Mouse (Mus musculus): ENCODE results near the gene Agk. TPM values are rescaled to one million over a fixed set of nuclear protein-coding genes. Genes with fewer than 3 reads are reported as not detected.

Gene Agk
- polyA plus RNA-seq, 1 experiment from 2014 or later, result 12.0 TPM

GRCm38 (mm10) chr6:40431356-40431755, 106.4 kb downstream of the Agk start:
- Histone ChIP-seq H3K4me3 (replicated peaks) (no peak overlapping the region), H3K27ac (replicated peaks) (no peak overlapping the region), H3K36me3 (replicated peaks) (no peaks in the 10 kb centered on the region), H3K9me3 (replicated peaks) (no peaks in the 10 kb centered on the region), H3K4me1 (replicated peaks) (peaks cover 18% of the 10 kb centered on the region), H3K4me2 (no peak overlapping the region), H3K9ac (no peak overlapping the region), H3K27me3 (peaks cover 41% of the 10 kb centered on the region)
- no peak for ATAC-seq (ENCODE audit: insufficient read depth)
- 29% methylated on average over 4 of the region's 4 CpGs for WGBS (ENCODE audit: insufficient replicate concordance)

GRCm38 (mm10) chr6:40431812-40432211, 106.8 kb downstream of the Agk start:
- Histone ChIP-seq H3K9me3 (replicated peaks) (no peaks in the 10 kb centered on the region), H3K4me3 (replicated peaks) (no peak overlapping the region), H3K27me3 (peaks cover 46% of the 10 kb centered on the region), H3K9ac (no peak overlapping the region), H3K4me1 (replicated peaks) (peaks cover 19% of the 10 kb centered on the region), H3K36me3 (replicated peaks) (no peaks in the 10 kb centered on the region), H3K4me2 (no peak overlapping the region), H3K27ac (replicated peaks) (no peak overlapping the region)
- ATAC-seq (ENCODE audit: insufficient read depth), result no peak

- H3K27me3 ChIP-seq, result peaks cover 54% of the 10 kb centered on the region
- H3K27ac ChIP-seq (replicated peaks), result no peak overlapping the region
- no peak overlapping the region for H3K9ac ChIP-seq
- H3K9me3 ChIP-seq (replicated peaks), result no peaks in the 10 kb centered on the region
- no peak overlapping the region for H3K4me3 ChIP-seq (replicated peaks)
- H3K4me1 ChIP-seq (replicated peaks), result peaks cover 19% of the 10 kb centered on the region
- 60% methylated on average over 17 of the region's 17 CpGs for WGBS (ENCODE audit: insufficient replicate concordance)
- no peak for ATAC-seq (ENCODE audit: insufficient read depth)
- H3K36me3 ChIP-seq (replicated peaks), result no peaks in the 10 kb centered on the region
- H3K4me2 ChIP-seq, result no peak overlapping the region
These were observed 107.6 kb downstream of the Agk start for GRCm38 (mm10) chr6:40432346-40433275.

- peaks cover 19% of the 10 kb centered on the region for H3K4me1 ChIP-seq (replicated peaks)
- 26% methylated on average over 7 of the region's 7 CpGs for WGBS (ENCODE audit: insufficient replicate concordance)
- H3K9ac ChIP-seq, result 0 out of 2 replicates have a peak overlapping the region, but pooled peaks have one; percentile 54
These were observed 109.7 kb downstream of the Agk start for GRCm38 (mm10) chr6:40434697-40435096.

GRCm38 (mm10) chr6:40435151-40436046, 110.4 kb downstream of the Agk start:
- H3K4me2 ChIP-seq, result peak overlapping the region; percentile 85
- no peak overlapping the region for H3K27ac ChIP-seq (replicated peaks)
- no peaks in the 10 kb centered on the region for H3K36me3 ChIP-seq (replicated peaks)
- H3K4me1 ChIP-seq (replicated peaks), result peaks cover 19% of the 10 kb centered on the region
- peak; percentile 67 for ATAC-seq (ENCODE audit: insufficient read depth)
- H3K4me3 ChIP-seq (replicated peaks), result peak overlapping the region; percentile 66
- H3K9me3 ChIP-seq (replicated peaks), result no peaks in the 10 kb centered on the region
- H3K9ac ChIP-seq, result peak overlapping the region; percentile 54; the same call in 1 of the 2 replicates
- peaks cover 65% of the 10 kb centered on the region for H3K27me3 ChIP-seq
- under 1% methylated on average over 70 of the region's 72 CpGs for WGBS (ENCODE audit: insufficient replicate concordance)

More at GRCm38 (mm10) chr6:40434697-40435096, 109.7 kb downstream of the Agk start:
- Histone ChIP-seq H3K4me3 (replicated peaks) (peak overlapping the region; percentile 66), H3K27ac (replicated peaks) (no peak overlapping the region), H3K36me3 (replicated peaks) (no peaks in the 10 kb centered on the region), H3K27me3 (peaks cover 62% of the 10 kb centered on the region), H3K9me3 (replicated peaks) (no peaks in the 10 kb centered on the region), H3K4me2 (peak overlapping the region; percentile 85)
- no peak for ATAC-seq (ENCODE audit: insufficient read depth)

GRCm38 (mm10) chr6:40436047-40436483, 111.1 kb downstream of the Agk start, which contains the start of gene E330009J07Rik:
Gene E330009J07Rik, minus strand, starts transcription at chr6:40436135.
- peak; percentile 82 for ATAC-seq (ENCODE audit: insufficient read depth)
- under 1% methylated on average over 38 of the region's 38 CpGs for WGBS (ENCODE audit: insufficient replicate concordance)

GRCm38 (mm10) chr6:40438936-40439335, 114.0 kb downstream of the Agk start, which contains the start of gene Wee2:
Gene Wee2, plus strand, starts transcription at chr6:40439088.
- peaks cover 13% of the 10 kb centered on the region for H3K4me1 ChIP-seq (replicated peaks)
- H3K9me3 ChIP-seq (replicated peaks), result no peaks in the 10 kb centered on the region
- peaks cover 71% of the 10 kb centered on the region for H3K27me3 ChIP-seq
- H3K27ac ChIP-seq (replicated peaks), result no peak within 1 kb of the TSS
- 53% methylated on average over 5 of the region's 5 CpGs for WGBS (ENCODE audit: insufficient replicate concordance)
- no peak for ATAC-seq (ENCODE audit: insufficient read depth)
- no peak within 1 kb of the TSS for H3K4me3 ChIP-seq (replicated peaks)
- H3K9ac ChIP-seq, result no peak within 1 kb of the TSS
- H3K36me3 ChIP-seq (replicated peaks), result no peaks in the 10 kb centered on the region
- no peak within 1 kb of the TSS for H3K4me2 ChIP-seq

More at GRCm38 (mm10) chr6:40436047-40436483, 111.1 kb downstream of the Agk start, which contains the start of gene E330009J07Rik:
- peak within 1 kb of the TSS; percentile 54; the same call in 1 of the 2 replicates for H3K9ac ChIP-seq
- H3K36me3 ChIP-seq (replicated peaks), result no peaks in the 10 kb centered on the region
- H3K4me3 ChIP-seq (replicated peaks), result peak within 1 kb of the TSS; percentile 66
- H3K9me3 ChIP-seq (replicated peaks), result no peaks in the 10 kb centered on the region
- H3K27me3 ChIP-seq, result peaks cover 70% of the 10 kb centered on the region
- peaks cover 17% of the 10 kb centered on the region for H3K4me1 ChIP-seq (replicated peaks)
- no peak within 1 kb of the TSS for H3K27ac ChIP-seq (replicated peaks)
- peak within 1 kb of the TSS; percentile 85 for H3K4me2 ChIP-seq

GRCm38 (mm10) chr6:40439731-40440130, 114.8 kb downstream of the Agk start:
- H3K4me2 ChIP-seq, result no peak overlapping the region
- H3K27me3 ChIP-seq, result peaks cover 66% of the 10 kb centered on the region
- no peak overlapping the region for H3K4me3 ChIP-seq (replicated peaks)
- WGBS (ENCODE audit: insufficient replicate concordance), result 18% methylated on average over 12 of the region's 12 CpGs
- H3K9me3 ChIP-seq (replicated peaks), result no peaks in the 10 kb centered on the region
- no peak overlapping the region for H3K9ac ChIP-seq
- no peak overlapping the region for H3K27ac ChIP-seq (replicated peaks)
- no peak for ATAC-seq (ENCODE audit: insufficient read depth)
- H3K4me1 ChIP-seq (replicated peaks), result peaks cover 12% of the 10 kb centered on the region
- no peaks in the 10 kb centered on the region for H3K36me3 ChIP-seq (replicated peaks)

GRCm38 (mm10) chr6:40441276-40441675, 116.3 kb downstream of the Agk start:
- H3K9me3 ChIP-seq (replicated peaks), result no peaks in the 10 kb centered on the region
- WGBS (ENCODE audit: insufficient replicate concordance), result 61% methylated on average over 3 of the region's 3 CpGs
- H3K27me3 ChIP-seq, result peaks cover 51% of the 10 kb centered on the region

GRCm38 (mm10) chr6:40441755-40442154, 116.8 kb downstream of the Agk start:
- Histone ChIP-seq H3K27ac (replicated peaks) (no peak overlapping the region), H3K9me3 (replicated peaks) (no peaks in the 10 kb centered on the region), H3K27me3 (peaks cover 46% of the 10 kb centered on the region), H3K4me2 (no peak overlapping the region), H3K36me3 (replicated peaks) (no peaks in the 10 kb centered on the region), H3K9ac (no peak overlapping the region), H3K4me1 (replicated peaks) (no peaks in the 10 kb centered on the region), H3K4me3 (replicated peaks) (no peak overlapping the region)
- WGBS (ENCODE audit: insufficient replicate concordance), result 35% methylated on average over 3 of the region's 3 CpGs
- ATAC-seq (ENCODE audit: insufficient read depth), result no peak

More at GRCm38 (mm10) chr6:40441276-40441675, 116.3 kb downstream of the Agk start:
- no peak overlapping the region for H3K9ac ChIP-seq
- no peak overlapping the region for H3K27ac ChIP-seq (replicated peaks)
- H3K36me3 ChIP-seq (replicated peaks), result no peaks in the 10 kb centered on the region
- no peak overlapping the region for H3K4me2 ChIP-seq
- no peak for ATAC-seq (ENCODE audit: insufficient read depth)
- no peak overlapping the region for H3K4me3 ChIP-seq (replicated peaks)
- H3K4me1 ChIP-seq (replicated peaks), result peaks cover 1% of the 10 kb centered on the region; the same call in 1 of the 2 replicates

Data from liver, embryonic 15.5 days (tissue).